Mouse (Mus musculus) macrophage (primary cell): ENCODE measurements around the gene Rhod. TPM values are rescaled to one million over a fixed set of nuclear protein-coding genes. Genes with fewer than 3 reads are reported as not detected.

Source experiments
- H3K27ac ChIP-seq: fragments of 350-480 bp; formaldehyde crosslinking; 2 replicates; pipeline ENCODE4 v1.9.0; 2021
- H3K36me3 ChIP-seq: fragments of 350-480 bp; formaldehyde crosslinking; 2 replicates; pipeline ENCODE4 v1.9.0; 2021; ENCODE audit errors: inconsistent target
- H3K4me3 ChIP-seq: fragments of 350-480 bp; formaldehyde crosslinking; 2 replicates; pipeline ENCODE4 v1.9.0; 2021; ENCODE audit errors: inconsistent target
- H3K79me2 ChIP-seq: fragments of 350-480 bp; formaldehyde crosslinking; 2 replicates; pipeline ENCODE4 v1.9.0; 2021; ENCODE audit errors: inconsistent target
- WGBS: methylation state at CpG from one replicate; pipeline ENCODE4 v1.1.7; 2026; ENCODE audit warnings: inconsistent platforms; ENCODE audit not compliant: missing documents; 5-methylcytosine and 5-hydroxymethylcytosine counted together
- polyA plus RNA-seq: library from polyadenylated mRNA; stranded (reverse); fragments of 250-400 nt; gene quantifications from 3 replicates; pipeline ENCODE4 v1.2.4, GENCODE M21; 2018; ENCODE audit warnings: inconsistent platforms

The Rhod gene
- polyA plus RNA-seq, 1 experiment from 2014 or later: 4.4 TPM

GRCm38 (mm10) chr19:4438791-4439160 is 456 bp downstream of the Rhod start:
- peak overlapping the region; percentile 58; the same call in 1 of the 2 replicates for H3K27ac ChIP-seq
- WGBS: 36% methylated on average over 6 of the region's 8 CpGs
- H3K36me3 ChIP-seq: no peaks in the 10 kb centered on the region
- H3K4me3 ChIP-seq: peak overlapping the region; percentile 28
- no peaks in the 10 kb centered on the region for H3K79me2 ChIP-seq

DNA sequence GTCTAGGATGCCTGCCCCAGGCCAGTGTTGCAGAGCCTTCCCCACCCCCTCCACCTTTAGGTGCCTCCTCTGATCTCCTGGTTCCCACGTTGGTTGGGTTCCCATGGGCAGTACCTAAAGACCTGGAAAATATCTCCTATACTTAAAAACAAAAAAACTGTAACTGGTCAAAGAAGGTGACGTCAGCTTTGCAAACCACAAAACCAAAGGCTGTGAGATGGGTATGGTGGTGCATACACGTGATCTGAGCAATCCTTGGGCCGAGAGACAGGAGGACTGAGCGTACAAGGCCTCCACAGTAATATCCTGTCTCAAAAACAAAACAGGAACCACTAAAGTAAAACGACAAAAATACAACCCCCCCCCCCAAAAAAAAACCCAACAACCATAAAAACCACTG is 1.3 kb downstream of the Rhod start:
- Histone ChIP-seq H3K79me2 (no peaks in the 10 kb centered on the region), H3K36me3 (no peaks in the 10 kb centered on the region), H3K27ac (peak overlapping the region; percentile 58; the same call in 1 of the 2 replicates), H3K4me3 (no peak overlapping the region)
- 8% methylated on average over 6 of the region's 6 CpGs for WGBS

DNA sequence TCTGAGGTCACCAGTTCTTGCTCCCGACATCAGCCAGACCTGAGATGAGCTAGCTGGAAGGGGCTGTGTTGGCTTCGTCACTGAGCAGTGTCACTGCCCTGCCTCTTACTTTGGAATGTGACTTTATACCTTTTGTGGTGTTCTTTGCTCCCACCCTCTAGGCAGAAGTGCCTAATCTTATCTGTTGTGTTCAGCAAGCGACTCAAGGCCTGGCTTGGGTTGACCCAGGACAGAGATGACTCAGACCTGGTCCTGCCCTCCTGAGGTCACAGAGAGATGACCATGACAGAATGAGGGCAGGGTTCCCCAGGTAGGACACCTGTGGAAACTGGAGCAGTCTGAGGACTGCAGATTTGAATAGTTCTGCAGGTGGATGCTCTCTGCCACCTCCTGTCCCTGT is 3.0 kb downstream of the Rhod start:
- H3K36me3 ChIP-seq: no peaks in the 10 kb centered on the region
- H3K27ac ChIP-seq: no peak overlapping the region
- no peaks in the 10 kb centered on the region for H3K79me2 ChIP-seq
- no peak overlapping the region for H3K4me3 ChIP-seq
- WGBS: 98% methylated on average over 3 of the region's 3 CpGs

DNA sequence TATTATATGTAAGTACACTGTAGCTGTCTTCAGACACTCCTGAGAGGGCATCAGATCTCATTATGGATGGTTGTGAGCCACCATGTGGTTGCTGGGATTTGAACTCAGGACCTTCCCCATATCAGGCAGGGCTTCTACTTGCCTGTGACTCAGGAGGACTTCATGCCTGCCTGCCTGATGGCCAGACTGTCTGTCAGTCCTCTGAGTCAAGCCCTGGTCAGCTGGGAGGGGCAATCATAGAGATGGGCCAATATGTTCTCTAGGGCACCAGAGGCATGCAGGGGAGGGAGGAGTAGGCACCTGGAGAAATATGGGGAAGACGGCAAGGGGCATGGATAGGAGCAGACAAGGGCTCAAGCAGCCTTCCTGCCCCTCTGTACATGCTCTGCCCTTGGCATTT is 4.2 kb downstream of the Rhod start:
- Histone ChIP-seq H3K79me2 (no peaks in the 10 kb centered on the region), H3K4me3 (no peak overlapping the region), H3K36me3 (no peaks in the 10 kb centered on the region), H3K27ac (no peak overlapping the region)
- 100% methylated on average over 1 of the region's 1 CpGs for WGBS

- WGBS: 92% methylated on average over 1 of the region's 1 CpGs
- Histone ChIP-seq H3K4me3 (no peak overlapping the region), H3K27ac (no peak overlapping the region), H3K79me2 (no peaks in the 10 kb centered on the region), H3K36me3 (no peaks in the 10 kb centered on the region)
These were observed 5.5 kb downstream of the Rhod start for GRCm38 (mm10) chr19:4433756-4434155.

GRCm38 (mm10) chr19:4430091-4430620 is 9.1 kb downstream of the Rhod start:
- no peaks in the 10 kb centered on the region; the same call in 1 of the 2 replicates for H3K36me3 ChIP-seq
- 92% methylated on average over 4 of the region's 4 CpGs for WGBS
- no peaks in the 10 kb centered on the region for H3K79me2 ChIP-seq
- H3K27ac ChIP-seq: peak overlapping the region; percentile 38
- H3K4me3 ChIP-seq: no peak overlapping the region

- Histone ChIP-seq H3K79me2 (no peaks in the 10 kb centered on the region), H3K27ac (no peak overlapping the region), H3K4me3 (no peak overlapping the region), H3K36me3 (no peaks in the 10 kb centered on the region; the same call in 1 of the 2 replicates)
- 66% methylated on average over 19 of the region's 19 CpGs for WGBS
These were observed 13.4 kb downstream of the Rhod start for GRCm38 (mm10) chr19:4425610-4426366.

- Histone ChIP-seq H3K36me3 (no peaks in the 10 kb centered on the region; the same call in 1 of the 2 replicates), H3K27ac (no peak overlapping the region), H3K79me2 (no peaks in the 10 kb centered on the region), H3K4me3 (no peak overlapping the region)
- WGBS: 79% methylated on average over 3 of the region's 3 CpGs
These were observed 16.2 kb downstream of the Rhod start for GRCm38 (mm10) chr19:4423021-4423420.

GRCm38 (mm10) chr19:4422581-4422980 is 16.7 kb downstream of the Rhod start:
- H3K79me2 ChIP-seq: no peaks in the 10 kb centered on the region
- no peaks in the 10 kb centered on the region; the same call in 1 of the 2 replicates for H3K36me3 ChIP-seq
- no peak overlapping the region for H3K27ac ChIP-seq
- 90% methylated on average over 3 of the region's 3 CpGs for WGBS
- H3K4me3 ChIP-seq: no peak overlapping the region

GRCm38 (mm10) chr19:4420153-4420910 is 18.9 kb downstream of the Rhod start:
- Histone ChIP-seq H3K79me2 (no peaks in the 10 kb centered on the region), H3K36me3 (no peaks in the 10 kb centered on the region), H3K27ac (no peak overlapping the region), H3K4me3 (no peak overlapping the region)
- WGBS: 75% methylated on average over 8 of the region's 8 CpGs

GRCm38 (mm10) chr19:4419711-4420110 is 19.5 kb downstream of the Rhod start:
- H3K79me2 ChIP-seq: no peaks in the 10 kb centered on the region

DNA sequence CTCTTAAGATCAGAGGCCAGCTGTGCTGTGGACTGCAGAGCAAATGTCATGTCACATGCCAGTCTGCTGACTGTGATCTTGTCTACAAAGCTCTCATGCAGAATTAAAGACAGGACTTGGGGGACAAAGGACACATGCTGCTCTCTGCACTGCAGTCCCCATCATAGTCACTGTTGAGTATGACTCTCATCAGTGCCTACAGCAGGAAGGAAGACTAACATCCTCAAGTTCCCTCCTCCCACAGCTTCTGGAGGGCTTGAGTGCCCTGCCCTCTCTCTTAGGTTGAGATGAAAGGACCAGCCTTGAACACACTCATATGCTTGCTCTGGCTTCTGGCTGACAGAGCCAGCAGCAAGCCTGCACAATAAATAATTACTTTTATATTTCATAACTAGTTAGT is 21.5 kb downstream of the Rhod start:
- Histone ChIP-seq H3K79me2 (no peaks in the 10 kb centered on the region), H3K27ac (no peak overlapping the region), H3K36me3 (no peaks in the 10 kb centered on the region), H3K4me3 (no peak overlapping the region)

More at GRCm38 (mm10) chr19:4419711-4420110, 19.5 kb downstream of the Rhod start:
- Histone ChIP-seq H3K36me3 (no peaks in the 10 kb centered on the region), H3K27ac (no peak overlapping the region), H3K4me3 (no peak overlapping the region)
- WGBS: 92% methylated on average over 5 of the region's 5 CpGs

DNA sequence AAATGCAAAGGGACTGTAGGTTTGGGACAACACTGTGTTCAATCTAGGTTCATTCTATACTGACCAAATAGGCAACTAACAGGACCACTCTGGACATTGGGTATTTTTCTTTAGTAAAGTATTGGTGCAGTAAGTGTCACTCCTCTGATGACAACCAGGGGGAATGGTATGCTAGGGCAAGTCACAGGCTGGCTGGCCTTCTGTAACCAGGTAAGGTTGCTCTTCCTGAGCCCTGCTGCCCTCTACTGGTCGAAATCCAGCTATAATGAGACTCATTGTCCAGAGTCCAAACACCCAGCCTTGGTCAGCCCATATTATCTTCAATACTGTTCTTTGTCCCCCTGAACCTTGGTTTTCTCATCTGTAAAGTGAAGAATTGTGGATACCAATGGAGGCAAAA is 22.0 kb downstream of the Rhod start:
- Histone ChIP-seq H3K4me3 (no peak overlapping the region), H3K27ac (no peak overlapping the region), H3K79me2 (no peaks in the 10 kb centered on the region), H3K36me3 (no peaks in the 10 kb centered on the region)
- 0% methylated on average over 1 of the region's 1 CpGs for WGBS

- Histone ChIP-seq H3K36me3 (no peaks in the 10 kb centered on the region), H3K4me3 (no peak overlapping the region), H3K79me2 (no peaks in the 10 kb centered on the region), H3K27ac (no peak overlapping the region)
- 86% methylated on average over 1 of the region's 1 CpGs for WGBS
These were observed 24.6 kb downstream of the Rhod start for GRCm38 (mm10) chr19:4414631-4415030.

DNA sequence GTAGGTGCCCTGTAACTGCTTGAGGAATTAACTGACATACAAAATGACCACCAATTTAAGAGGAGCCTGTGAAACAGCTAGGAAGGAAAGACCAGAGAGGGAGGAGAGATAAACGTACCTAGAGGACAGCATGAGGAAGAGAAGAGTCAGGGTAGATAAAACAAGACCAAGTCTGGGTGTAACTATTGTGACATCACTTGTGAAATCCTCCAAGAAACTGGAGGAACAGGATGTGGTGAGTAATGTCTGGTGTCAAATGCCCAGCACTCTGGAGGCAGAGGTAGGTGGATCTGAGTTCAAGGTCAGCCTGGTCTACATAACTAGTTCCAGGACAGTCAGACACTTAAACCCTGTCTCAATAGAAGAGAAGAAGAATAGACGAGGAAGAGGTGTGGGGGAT is 30.2 kb downstream of the Rhod start:
- H3K4me3 ChIP-seq: no peak overlapping the region
- H3K27ac ChIP-seq: no peak overlapping the region
- H3K36me3 ChIP-seq: no peaks in the 10 kb centered on the region
- 6% methylated on average over 2 of the region's 2 CpGs for WGBS
- H3K79me2 ChIP-seq: no peaks in the 10 kb centered on the region
